Mouse (Mus musculus) lung, embryonic 16.5 days (tissue): ENCODE data around the gene Ruvbl2. TPM values are rescaled to one million over a fixed set of nuclear protein-coding genes. Genes with fewer than 3 reads are reported as not detected.
A peak's percentile ranks its signal among the peaks of the same experiment; 100 is the strongest.

ENCODE experiments used
- ATAC-seq: fragments of 200-750 bp; cut with Nextera tagmentation; 2 replicates; pipeline ENCODE4 v1.8.0; 2017; ENCODE audit warnings: low read depth, mild to moderate bottlenecking, moderate library complexity
- H3K27ac ChIP-seq: fragments of 300-500 bp; sonication (generic); 2 replicates; pipeline ENCODE4 v1.5.1; 2014; ENCODE audit warnings: mild to moderate bottlenecking, control low read depth, low read length
- H3K27me3 ChIP-seq: fragments of 300-500 bp; sonication (generic); 2 replicates; pipeline ENCODE4 v1.6.1; 2014; ENCODE audit warnings: low read depth, low read length, mixed read lengths; ENCODE audit not compliant: control insufficient read depth, insufficient read depth
- H3K36me3 ChIP-seq: fragments of 300-500 bp; sonication (generic); 2 replicates; pipeline ENCODE4 v1.6.1; 2014; ENCODE audit warnings: low read length; ENCODE audit not compliant: control insufficient read depth, insufficient read depth
- H3K4me1 ChIP-seq: fragments of 300-500 bp; sonication (generic); replicated peaks from 2 replicates; pipeline ENCODE4 v1.6.1; 2014; ENCODE audit warnings: low read length, mixed read lengths; ENCODE audit not compliant: control insufficient read depth, insufficient read depth
- H3K4me2 ChIP-seq: fragments of 300-500 bp; sonication (generic); 2 replicates; pipeline ENCODE4 v1.6.1; 2014; ENCODE audit warnings: low read depth, low read length, control low read depth
- H3K4me3 ChIP-seq: fragments of 300-500 bp; sonication (generic); 2 replicates; pipeline ENCODE4 v1.5.1; 2014; ENCODE audit warnings: mild to moderate bottlenecking, low read length, control low read depth
- H3K9ac ChIP-seq: fragments of 300-500 bp; sonication (generic); 2 replicates; pipeline ENCODE4 v1.6.1; 2014; ENCODE audit warnings: low read length, control low read depth
- H3K9me3 ChIP-seq: fragments of 300-500 bp; sonication (generic); 2 replicates; pipeline ENCODE4 v1.6.1; 2016; ENCODE audit warnings: low read length; ENCODE audit not compliant: control insufficient read depth
- WGBS: fragments of 180-500 bp; shearing (Covaris S2); extraction: QIAGEN DNeasy Blood & Tissue Kit; methylation state at CpG from one replicate; pipeline ENCODE4 v1.1.7; 2014; 5-methylcytosine and 5-hydroxymethylcytosine counted together
- polyA plus RNA-seq: library from polyadenylated mRNA; unstranded; fragments of >200 nt; fragmentation: Nextera tagmentation; extraction: Ambion mirVana; gene quantifications from 2 replicates; pipeline ENCODE4 v1.2.1, GENCODE M21; 2015

Gene Ruvbl2
- polyA plus RNA-seq, 1 experiment from 2014 or later, result 160 TPM

DNA sequence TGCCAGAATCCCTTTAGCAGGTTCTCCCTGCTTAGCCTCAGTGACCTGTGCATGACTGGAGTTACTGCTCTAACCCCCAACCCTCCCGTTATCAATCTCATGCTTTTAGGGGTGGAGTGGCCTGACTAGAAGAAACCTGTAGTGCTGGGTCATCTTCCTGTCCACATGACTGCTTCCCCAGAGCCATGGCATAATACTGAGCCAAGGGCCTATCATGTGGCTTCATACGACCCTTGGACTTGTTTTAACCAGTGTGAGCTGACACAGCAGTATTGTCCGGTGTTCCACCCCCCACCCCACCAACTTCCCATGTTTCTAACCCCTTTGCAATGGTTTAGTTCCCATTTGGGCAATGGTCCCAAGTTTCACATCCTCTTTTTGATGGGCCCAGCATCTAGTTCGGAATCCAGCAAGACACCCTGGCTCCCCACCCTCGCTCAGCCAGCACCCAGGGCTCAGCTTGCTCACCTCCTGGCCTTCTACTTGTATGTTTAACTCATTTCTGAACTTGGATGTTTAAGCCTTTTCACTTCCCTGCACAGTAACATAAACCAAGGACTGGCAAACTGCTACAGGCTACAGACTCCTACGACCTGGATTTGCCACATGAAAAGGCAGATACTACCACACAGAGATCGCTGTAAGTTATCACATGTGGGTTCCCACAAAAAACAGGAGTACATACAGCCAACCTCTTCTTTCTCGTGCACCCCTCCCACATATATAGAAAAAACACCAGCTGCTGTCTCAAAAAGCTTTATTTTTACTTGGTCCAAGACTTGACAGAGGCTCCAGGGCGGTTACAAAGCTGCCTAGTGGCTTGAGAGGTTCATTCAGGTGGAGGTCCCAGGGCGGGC, 19.5 kb upstream of the Ruvbl2 start:
- no peaks in the 10 kb centered on the region for H3K9me3 ChIP-seq
- peaks cover 33% of the 10 kb centered on the region for H3K4me1 ChIP-seq
- peaks cover 36% of the 10 kb centered on the region for H3K36me3 ChIP-seq
- peak overlapping the region; percentile 33 for H3K27ac ChIP-seq
- peak overlapping the region; percentile 79 for H3K9ac ChIP-seq
- H3K27me3 ChIP-seq, result no peaks in the 10 kb centered on the region
- no peak for ATAC-seq
- peak overlapping the region; percentile 71 for H3K4me2 ChIP-seq
- peak overlapping the region; percentile 68 for H3K4me3 ChIP-seq
- WGBS, result 39% methylated on average over 9 of the region's 10 CpGs

DNA sequence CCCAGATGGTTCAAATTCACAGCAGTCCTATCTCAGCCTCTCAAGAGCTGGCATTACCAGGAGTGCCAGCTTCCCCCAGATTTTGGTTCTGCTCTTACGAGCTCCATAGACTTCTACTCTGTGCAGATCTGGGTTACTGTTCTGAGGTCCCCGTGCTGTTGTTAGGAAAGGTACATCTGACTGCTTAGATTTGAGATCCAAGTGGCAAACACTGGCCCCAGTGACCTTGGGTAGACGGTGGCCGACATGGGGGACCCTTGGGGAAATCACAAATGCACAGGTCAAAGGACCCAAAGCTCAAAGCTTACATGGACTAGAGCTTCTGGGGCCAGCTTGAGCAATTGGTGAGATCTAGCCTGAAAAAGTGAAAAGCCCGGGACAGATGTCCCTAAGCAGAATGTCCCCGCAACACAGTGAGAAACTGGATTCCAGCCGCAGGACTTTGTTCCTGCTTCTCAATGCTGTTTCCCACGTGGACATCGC, 18.9 kb upstream of the Ruvbl2 start:
- Histone ChIP-seq H3K4me2 (peak overlapping the region; percentile 71; the same call in 1 of the 2 replicates), H3K27ac (peak overlapping the region; percentile 33), H3K9ac (peak overlapping the region; percentile 40), H3K4me3 (peak overlapping the region; percentile 68; the same call in 1 of the 2 replicates), H3K36me3 (peaks cover 38% of the 10 kb centered on the region), H3K27me3 (no peaks in the 10 kb centered on the region), H3K9me3 (no peaks in the 10 kb centered on the region), H3K4me1 (peaks cover 33% of the 10 kb centered on the region)
- ATAC-seq, result no peak
- WGBS, result 28% methylated on average over 9 of the region's 9 CpGs

- no peak for ATAC-seq
- Histone ChIP-seq H3K36me3 (peaks cover 37% of the 10 kb centered on the region), H3K27ac (no peak overlapping the region), H3K9me3 (no peaks in the 10 kb centered on the region), H3K4me3 (no peak overlapping the region), H3K27me3 (no peaks in the 10 kb centered on the region), H3K4me1 (peaks cover 32% of the 10 kb centered on the region), H3K9ac (no peak overlapping the region), H3K4me2 (no peak overlapping the region)
- 69% methylated on average over 13 of the region's 13 CpGs for WGBS
These were observed 18.2 kb upstream of the Ruvbl2 start for GRCm38 (mm10) chr7:45455932-45456696.

GRCm38 (mm10) chr7:45454971-45455370, 17.1 kb upstream of the Ruvbl2 start:
- H3K4me2 ChIP-seq, result no peak overlapping the region
- ATAC-seq, result no peak
- no peak overlapping the region for H3K9ac ChIP-seq
- peaks cover 39% of the 10 kb centered on the region for H3K36me3 ChIP-seq
- H3K9me3 ChIP-seq, result no peaks in the 10 kb centered on the region
- no peak overlapping the region for H3K27ac ChIP-seq
- H3K4me1 ChIP-seq, result peaks cover 20% of the 10 kb centered on the region
- no peak overlapping the region for H3K4me3 ChIP-seq
- H3K27me3 ChIP-seq, result no peaks in the 10 kb centered on the region
- 85% methylated on average over 15 of the region's 15 CpGs for WGBS

- Histone ChIP-seq H3K36me3 (peaks cover 38% of the 10 kb centered on the region), H3K4me1 (peaks cover under 1% of the 10 kb centered on the region; the same call in 1 of the 2 replicates), H3K27me3 (no peaks in the 10 kb centered on the region), H3K4me3 (no peak overlapping the region), H3K27ac (no peak overlapping the region), H3K4me2 (no peak overlapping the region), H3K9ac (no peak overlapping the region), H3K9me3 (no peaks in the 10 kb centered on the region)
- ATAC-seq, result peak; percentile 77
- 53% methylated on average over 23 of the region's 23 CpGs for WGBS
These were observed 13.6 kb upstream of the Ruvbl2 start for GRCm38 (mm10) chr7:45451344-45451982.

DNA sequence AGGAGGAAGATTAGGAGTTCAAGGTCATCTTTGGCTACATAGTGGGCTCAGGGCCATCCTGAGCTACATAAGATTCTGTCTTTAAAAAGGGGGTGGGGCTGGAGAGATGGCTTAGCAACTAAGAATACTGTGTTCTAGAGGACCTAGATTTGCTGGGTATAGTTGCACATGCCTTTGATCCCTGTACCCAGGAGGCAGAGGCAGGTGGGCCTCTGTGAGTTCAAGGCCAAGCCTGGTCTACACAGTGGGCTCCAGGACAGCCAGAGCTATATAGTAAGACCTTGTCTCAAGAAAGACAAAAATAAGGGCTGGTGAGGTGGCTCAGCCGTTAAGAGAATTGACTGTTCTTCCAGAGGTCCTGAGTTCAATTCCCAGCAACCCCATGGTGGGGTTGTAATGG, 12.1 kb upstream of the Ruvbl2 start:
- WGBS, result 83% methylated on average over 1 of the region's 1 CpGs
- no peak overlapping the region for H3K27ac ChIP-seq
- H3K36me3 ChIP-seq, result peaks cover 40% of the 10 kb centered on the region
- no peaks in the 10 kb centered on the region; the same call in 1 of the 2 replicates for H3K4me1 ChIP-seq
- H3K4me3 ChIP-seq, result no peak overlapping the region
- no peak for ATAC-seq
- no peaks in the 10 kb centered on the region for H3K27me3 ChIP-seq
- H3K4me2 ChIP-seq, result no peak overlapping the region
- H3K9me3 ChIP-seq, result no peaks in the 10 kb centered on the region
- no peak overlapping the region for H3K9ac ChIP-seq

DNA sequence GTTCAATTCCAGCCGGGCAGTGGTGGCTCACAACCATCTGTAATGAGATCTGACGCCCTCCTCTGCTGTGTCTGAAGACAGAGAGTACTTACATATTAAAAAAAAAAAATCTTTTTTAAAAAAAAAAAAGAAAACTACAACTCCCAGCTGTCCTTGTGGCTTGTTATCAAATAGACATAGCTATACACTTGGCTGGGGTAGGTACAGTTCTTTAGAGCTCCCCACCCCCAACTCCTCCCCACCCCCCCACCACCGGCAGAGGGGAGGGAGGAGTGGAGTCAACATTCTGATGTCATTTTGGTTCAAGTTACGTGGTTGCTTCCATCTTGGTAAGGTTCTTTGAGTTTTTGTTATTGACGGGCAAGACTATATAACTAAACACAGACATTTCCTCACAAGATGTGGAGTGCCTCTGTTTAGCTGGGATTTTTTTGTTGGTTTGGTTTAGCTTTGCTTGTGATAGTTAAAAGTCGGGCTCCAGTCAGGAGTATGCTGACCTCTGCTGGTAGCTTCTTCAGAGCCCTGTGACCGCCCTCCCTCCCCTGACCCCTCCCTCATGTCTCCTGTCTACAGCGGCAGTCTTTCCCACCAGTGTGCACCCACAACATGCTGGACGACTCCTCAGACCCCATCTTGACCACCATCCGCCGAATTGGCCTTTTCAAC, 9.6 kb upstream of the Ruvbl2 start:
- H3K27me3 ChIP-seq, result no peaks in the 10 kb centered on the region
- WGBS, result 30% methylated on average over 11 of the region's 11 CpGs
- no peak overlapping the region for H3K27ac ChIP-seq
- H3K9ac ChIP-seq, result no peak overlapping the region
- no peak overlapping the region for H3K4me3 ChIP-seq
- H3K36me3 ChIP-seq, result peaks cover 44% of the 10 kb centered on the region
- ATAC-seq, result peak; percentile 41; the same call in 1 of the 2 replicates
- no peaks in the 10 kb centered on the region for H3K9me3 ChIP-seq
- no peak overlapping the region for H3K4me2 ChIP-seq
- H3K4me1 ChIP-seq, result no peaks in the 10 kb centered on the region; the same call in 1 of the 2 replicates

GRCm38 (mm10) chr7:45446589-45446988, 8.7 kb upstream of the Ruvbl2 start:
- Histone ChIP-seq H3K9ac (no peak overlapping the region), H3K4me1 (no peaks in the 10 kb centered on the region; the same call in 1 of the 2 replicates), H3K27ac (no peak overlapping the region), H3K36me3 (peaks cover 39% of the 10 kb centered on the region), H3K4me3 (no peak overlapping the region), H3K9me3 (no peaks in the 10 kb centered on the region), H3K4me2 (no peak overlapping the region), H3K27me3 (no peaks in the 10 kb centered on the region)
- ATAC-seq, result no peak
